Mouse (Mus musculus) erythroid progenitor cell, adult 5-6 weeks (primary cell): ENCODE measurements around the gene Mesd. TPM values are rescaled to one million over a fixed set of nuclear protein-coding genes. Genes with fewer than 3 reads are reported as not detected.

Source experiments
- ATAC-seq: replicated peaks from 2 replicates; pipeline ENCODE4 v1.8.0; 2016; ENCODE audit warnings: moderate number of reproducible peaks, mild to moderate bottlenecking, moderate TSS enrichment, inconsistent platforms; ENCODE audit not compliant: poor library complexity, low FRiP score, severe bottlenecking
- total RNA-seq, 2 experiments: library from RNA; stranded (forward) in 1 of 2; stranded (reverse) in 1 of 2; fragments of 150-400 nt in 1 of 2; fragments of 186-747, 209-891 nt in 1 of 2; gene quantifications; 2 replicates each; pipeline versions ENCODE4 v1.2.3 to v1.2.4; 2015 to 2017; ENCODE audit warnings: low replicate concordance in 2 of 2

The Mesd gene
- total RNA-seq (2015; ENCODE audit: low replicate concordance) (25.2 and 30.6 TPM in 2 replicates), total RNA-seq (2017; ENCODE audit: low replicate concordance) (33.7 and 38.1 TPM in 2 replicates)

DNA sequence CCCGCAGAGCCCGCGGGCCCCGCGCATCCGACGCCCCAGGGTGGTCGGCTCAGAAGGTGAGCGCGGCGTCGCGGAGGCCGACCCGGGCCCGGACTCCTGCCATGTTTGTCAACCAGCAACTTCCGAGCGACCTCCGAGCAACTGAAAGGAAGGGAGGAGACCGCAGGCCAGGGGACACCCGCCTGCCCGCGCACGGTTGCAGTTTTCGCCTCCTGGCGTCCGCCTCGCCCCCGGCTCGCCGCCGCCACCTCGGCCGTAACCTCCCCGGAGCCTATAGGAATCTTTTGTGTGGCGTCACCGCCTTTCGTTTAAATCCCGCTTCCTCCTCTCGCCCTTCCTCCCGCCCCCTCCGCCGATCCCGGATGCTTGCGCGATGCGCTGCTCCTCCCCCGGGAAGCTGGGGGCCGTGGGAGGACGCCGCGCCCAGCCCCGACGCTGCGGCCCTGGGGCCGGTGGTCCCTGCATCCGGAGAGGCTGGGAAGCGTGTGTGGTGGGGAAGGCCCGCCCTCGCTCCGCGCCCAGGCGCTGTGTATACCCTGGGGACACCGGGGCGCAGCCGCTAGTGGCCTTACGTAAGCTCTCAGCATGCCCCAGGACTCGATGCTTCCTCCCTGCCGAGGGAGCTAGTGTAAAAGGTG lies at the start of gene Mesd, which contains the start of gene Tlnrd1:
Gene Mesd, plus strand, starts transcription at position 446 of the 638 bp plus-strand sequence.
Gene Tlnrd1, minus strand, starts transcription at position 285 of the 638 bp plus-strand sequence.
- ATAC-seq: peak; percentile 55

DNA sequence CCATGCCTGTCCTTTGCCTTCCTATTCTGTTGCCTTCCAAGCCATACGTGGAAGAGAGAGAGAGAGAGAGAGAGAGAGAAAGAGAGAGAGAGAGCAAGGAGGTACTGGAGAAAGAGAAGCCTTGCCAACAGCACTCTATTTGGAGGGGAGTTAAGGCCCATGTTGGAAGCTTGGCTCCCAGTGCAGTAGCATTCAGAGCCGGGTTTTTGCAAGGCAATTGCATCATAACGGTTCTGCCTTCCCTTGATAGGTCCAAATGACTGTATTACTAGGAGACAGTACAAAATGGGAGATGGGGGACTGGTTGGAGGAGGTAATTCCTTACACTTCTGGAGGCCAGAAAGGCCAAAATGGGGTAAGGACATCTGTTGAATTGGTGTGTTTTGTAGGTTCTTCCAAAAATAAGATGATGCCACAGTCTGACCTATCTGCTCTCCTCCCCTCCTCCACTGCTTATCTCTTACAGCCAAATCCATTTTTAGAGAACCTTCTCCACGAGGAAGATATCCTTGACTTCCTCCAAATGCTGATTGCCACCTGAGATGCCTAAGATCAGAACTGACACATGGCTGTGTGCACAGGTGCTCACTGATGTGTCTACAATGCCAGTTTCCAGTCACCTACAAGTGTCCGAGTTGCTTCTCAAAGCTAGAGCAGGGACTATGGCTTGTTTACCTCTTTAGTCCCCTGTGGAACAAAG lies 45.6 kb upstream of the Mesd start:
- ATAC-seq: no peak

DNA sequence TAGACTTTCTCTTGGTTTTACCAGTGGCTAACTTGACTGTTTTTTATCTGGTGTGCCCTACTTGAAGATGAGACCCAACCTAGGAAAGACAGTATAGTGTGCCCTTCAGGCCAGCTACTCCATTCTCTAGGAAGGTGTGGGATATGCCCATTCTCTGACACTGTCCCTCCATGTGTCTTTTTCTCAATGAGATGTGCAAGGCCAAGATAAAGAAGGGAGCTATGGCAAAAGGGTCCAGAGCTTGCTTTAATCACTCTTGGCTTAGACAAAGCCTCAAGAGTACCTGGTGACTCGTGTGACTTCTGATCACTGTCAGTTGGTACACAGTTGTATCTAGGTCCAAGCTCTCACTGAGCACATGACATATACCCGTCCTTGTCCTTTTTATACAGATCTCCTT lies 44.2 kb upstream of the Mesd start:
- no peak for ATAC-seq

DNA sequence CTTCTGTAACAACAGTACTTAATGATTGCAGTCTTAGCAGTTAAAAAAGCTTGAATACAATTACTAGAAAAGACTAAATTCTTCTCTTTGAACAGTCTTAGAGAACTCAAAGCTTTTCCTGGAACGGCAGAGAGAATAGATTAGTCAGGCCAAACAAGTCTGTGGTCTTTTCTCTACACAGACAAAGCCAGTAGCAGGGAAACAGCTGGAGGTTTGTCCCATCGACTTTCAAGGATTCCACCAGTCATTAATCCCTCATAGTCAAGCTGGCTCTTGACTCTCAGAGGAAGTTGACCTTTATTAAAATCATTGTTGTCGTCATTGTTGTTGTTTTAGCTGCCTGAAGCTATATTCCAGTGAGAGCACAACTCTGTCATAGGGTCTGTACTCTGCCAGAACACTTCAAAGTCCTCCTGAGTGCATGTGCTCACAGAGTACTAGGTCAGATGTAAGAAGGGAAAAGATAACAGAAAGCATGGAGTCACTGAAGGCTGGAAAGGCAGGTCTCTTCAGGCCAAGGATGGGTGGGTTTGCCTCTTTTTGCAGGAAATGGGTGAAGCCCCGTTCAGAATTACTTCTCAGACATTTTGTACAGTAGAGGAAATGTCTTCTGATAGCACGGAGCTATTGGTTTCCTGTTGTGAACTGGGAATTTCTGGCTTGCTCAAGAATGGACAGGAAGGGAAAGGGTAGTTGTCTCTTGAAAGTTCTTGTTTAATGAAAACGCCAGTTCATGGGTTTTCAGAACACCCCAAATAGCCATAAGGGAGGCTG lies 41.6 kb upstream of the Mesd start:
- no peak for ATAC-seq

DNA sequence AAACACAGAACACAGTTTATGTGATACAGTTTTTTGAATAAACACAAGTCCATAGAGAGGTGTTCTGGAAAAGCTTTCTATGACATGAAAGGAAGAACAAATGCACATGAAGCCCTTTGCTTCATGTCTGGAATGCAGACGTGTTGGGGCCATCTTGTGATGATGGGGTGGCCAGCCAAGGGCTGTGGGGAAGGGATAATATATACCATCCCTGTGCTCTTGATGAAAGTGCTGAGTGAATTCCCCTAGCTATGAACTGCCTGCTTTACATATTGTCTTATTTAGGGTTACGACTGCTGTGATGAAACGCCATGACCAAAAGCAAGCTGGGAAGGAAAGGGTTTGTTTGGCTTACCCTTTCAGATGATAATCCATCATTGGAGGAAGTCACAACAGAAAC lies 39.5 kb upstream of the Mesd start:
- no peak for ATAC-seq

DNA sequence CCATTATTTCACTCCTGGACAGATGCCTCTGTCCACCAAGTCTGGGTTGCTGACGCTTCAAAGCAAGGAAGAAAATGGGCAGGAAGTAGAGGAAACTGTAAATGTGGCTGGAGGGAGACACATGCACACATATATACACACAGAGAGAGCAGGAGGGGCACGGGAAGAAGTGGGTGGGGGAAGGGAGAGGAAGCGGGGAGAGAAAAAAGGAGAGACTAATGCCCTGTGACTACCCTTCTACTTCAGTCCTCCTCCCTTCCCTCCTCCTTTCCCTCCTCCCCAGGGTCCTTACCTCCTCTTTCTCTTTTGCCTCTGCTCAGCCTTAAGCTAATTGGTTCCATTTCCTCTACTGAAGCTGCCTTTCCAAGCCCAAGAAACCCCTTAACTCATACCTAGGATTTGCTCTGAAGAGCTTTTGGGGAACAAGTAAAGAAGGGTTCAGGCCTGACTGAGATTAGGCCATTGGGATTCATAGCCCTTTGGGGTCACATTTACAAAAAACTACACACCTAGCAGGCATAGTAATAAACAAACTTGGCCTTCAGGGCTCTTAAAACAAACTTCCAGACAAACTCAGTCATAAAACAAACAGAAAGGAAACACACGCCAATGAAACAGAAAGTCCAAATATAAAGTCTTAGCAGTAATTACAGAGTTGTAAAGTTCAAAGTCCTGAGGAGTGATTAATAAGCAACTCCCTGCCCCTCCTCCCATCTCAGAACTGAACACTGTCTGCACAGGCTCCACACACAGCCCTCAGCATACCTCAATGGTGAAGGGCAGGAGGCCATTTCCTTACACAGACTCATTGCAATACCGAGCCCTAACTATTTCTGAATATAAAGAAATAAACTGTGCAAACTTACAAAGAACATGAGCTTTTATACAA lies 36.8 kb upstream of the Mesd start:
- no peak for ATAC-seq

DNA sequence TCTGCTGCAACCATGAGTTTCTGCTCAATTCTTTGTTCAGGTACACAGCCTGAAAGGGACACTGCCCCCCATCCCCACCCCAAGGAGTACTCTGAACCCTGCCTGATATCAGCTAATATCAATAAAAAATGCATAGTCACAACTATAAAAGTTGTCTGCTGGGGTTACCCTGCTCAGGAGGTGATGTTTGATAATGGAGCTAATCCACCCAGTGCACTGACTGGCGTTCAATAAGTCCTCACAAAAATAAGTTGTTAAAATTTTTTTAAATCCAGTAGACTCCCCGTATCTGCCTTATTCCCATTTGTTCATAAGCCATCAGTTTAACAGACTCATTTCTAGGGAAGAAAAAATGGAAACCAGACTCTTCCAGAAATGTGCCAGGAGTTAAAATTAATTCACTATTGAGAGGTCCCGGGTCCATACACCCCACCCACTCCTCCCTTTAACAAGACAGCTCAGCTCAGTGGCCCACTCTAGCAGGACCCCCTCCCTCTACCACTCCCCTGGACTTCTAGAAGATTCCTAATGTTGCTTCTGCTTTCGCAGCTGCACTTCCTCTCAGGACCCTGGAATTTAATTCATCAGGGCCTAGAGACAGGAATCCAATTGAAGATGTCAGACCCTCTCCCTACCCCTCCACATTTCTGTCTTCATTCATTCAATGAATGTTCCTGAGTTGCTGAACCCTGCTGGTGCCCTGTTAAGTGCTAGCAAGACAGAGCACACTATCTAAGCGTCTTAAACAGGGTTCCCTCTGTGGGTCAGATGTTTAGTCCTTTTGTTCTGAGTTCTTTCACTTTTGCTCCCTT lies 32.5 kb upstream of the Mesd start:
- no peak for ATAC-seq

DNA sequence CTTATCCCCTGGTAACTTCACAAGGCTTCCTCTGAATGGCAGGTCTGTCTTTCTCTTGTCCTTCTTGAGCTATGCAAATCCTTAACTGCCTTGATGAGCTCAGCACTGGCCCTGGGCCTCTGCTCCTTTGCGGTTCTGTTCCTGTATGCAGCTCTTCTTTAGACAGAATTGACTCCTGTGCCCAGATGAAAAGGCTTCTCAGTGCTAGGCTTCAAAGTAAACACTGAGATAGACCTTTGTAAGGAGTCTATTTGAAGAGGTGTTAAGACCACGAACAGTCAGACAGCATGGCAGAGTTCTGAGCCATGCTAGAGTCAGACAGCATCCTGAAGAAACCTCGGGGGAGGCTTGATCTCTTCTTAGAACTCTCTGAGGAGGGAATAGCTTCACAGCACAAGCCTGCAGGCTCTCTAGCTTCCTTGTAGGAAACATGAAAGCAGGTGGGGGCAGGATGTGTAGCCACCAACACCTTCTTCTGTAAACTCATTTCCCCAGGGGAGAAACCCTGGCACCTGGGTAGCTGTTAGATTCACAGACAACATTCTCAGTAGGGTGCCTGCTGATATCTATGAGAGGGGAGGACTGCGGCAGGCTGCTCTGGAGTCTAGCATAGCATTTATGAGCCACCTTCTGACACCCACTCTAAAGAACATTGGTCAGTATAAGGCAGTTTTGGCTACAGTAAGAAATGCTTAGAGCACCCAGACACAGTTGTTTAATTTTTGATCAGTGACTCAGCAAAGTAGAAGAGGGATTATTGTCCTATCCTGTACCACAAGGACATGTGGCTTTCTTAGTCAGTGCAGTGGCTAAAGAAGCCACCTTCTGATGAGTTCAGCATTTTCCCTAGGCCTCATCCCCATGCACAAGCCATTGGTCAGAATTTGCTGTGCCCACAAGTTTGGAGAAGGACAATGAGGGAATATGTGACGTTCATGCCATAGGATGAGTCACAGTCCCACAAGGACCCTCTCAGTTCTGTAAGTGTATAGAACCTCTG lies 31.6 kb upstream of the Mesd start:
- ATAC-seq: no peak

DNA sequence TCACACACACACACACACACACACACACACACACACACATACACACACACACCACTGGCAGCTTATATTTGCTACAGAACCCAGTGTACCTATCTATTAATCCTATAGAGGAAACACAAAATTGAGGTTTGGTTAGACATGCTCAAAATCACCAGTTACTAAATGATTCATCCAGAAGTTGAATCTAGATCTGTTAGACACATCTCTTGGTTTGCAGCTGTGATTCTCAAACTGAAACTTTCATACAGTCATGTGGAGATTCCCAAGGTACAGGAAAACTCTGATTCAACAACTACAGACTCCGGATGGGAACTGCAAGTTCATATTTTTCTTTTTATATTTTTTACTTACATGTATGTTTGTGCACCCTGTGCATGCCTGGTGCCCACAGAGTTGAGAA lies 29.1 kb upstream of the Mesd start:
- ATAC-seq: no peak

DNA sequence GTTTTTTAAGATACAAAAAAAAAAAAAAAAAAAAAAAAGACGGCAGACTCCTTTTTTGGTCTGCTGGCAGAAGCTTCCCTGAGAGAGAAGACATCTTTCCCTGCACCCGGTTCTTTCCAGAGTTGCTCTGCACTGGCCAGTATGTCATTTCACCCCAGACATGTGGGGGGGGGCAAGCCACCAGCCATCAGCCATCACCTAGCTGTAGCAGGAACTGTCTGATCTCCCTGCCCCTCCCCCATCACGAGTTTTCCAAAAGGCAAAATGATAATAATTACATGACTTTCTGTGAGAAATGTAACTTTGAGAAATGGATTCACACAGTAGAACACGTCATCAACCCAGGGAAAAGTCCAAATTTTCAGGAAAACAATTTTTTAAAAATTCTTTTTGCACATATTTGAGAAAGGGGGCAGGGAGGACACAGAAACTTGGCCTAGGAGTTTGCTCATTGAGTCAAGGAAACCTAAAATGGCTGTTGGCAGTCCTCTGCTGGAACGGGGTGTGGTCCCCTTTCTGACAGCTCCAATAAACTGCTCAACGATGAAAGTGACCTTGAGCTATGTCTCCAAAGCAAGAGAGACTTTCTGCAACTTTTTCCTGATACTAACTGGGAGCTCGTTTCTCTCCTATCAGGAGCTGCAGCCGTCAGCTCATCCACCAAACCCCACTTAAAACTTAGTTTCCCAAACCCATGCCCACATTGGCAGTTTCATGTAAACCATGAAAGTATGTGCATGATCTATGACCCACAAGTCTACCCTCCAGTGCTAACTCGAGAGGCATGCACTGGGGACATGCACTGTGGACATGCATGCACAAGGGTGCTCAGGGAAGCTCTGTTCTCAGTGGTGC lies 27.7 kb upstream of the Mesd start:
- no peak for ATAC-seq

DNA sequence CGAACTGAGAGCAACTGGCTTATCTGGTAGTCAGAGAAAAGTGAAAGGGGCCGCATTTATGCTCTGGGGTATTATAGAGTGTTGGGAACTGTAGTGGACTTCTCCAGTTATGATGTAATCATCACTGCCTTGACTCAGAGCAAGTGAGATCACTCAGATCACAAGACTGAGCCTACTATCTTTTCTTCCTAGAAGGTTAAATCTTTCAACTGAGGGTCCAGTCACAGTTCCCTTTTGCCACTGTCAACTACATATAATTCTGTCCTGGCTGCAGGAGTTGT lies 27.1 kb upstream of the Mesd start:
- ATAC-seq: no peak

DNA sequence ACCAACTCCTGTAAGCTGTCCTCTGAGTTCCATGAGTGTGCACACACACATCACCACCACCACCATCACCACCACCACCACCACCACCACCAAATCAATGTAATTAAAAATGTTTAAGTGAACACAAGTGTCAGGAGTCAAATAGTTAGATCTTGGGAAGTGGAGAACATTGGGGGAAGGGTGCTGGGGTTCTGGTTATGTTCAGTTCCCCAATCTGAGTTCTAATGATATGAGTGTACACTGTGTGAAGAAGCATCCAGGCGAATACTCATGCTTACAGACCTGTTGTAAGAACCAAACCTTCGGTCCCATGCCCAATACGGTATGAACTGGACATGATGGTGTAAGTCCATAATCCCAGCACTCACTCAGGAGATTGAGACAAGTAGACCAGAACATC lies 26.3 kb upstream of the Mesd start:
- no peak for ATAC-seq

DNA sequence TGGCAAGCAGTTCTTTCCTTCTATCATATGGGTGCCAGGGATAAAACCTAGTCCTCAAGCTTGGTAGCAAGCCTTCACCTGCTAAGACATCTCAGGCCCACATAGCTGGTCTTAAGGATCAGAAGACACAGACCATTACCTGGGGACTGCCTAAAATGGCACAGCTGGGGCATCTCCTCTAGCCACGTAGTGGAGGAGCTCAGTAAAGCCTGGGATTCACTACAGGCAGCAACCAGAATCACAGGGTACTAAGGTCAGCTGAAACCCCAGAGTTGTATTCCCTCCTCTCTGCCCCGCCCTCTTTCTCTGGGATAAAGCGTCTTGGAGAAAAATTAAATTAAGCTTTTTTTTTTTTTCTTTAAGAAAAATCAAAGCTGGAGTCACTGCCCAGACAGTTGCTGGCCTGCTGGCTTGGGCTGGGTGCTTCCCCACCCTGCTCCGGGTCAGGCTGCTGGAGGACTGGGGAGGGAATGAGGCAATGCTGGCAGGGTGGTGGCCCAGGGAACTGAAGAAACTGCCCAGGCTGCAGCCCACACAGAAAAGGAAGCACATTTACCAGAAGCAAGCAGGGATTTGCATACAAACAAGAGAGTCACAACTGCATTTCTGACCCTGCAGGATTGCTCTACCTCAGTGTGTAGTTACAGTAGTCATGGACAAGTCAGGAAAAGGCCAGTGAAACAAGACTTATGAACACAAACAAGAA lies 24.7 kb upstream of the Mesd start:
- no peak for ATAC-seq

DNA sequence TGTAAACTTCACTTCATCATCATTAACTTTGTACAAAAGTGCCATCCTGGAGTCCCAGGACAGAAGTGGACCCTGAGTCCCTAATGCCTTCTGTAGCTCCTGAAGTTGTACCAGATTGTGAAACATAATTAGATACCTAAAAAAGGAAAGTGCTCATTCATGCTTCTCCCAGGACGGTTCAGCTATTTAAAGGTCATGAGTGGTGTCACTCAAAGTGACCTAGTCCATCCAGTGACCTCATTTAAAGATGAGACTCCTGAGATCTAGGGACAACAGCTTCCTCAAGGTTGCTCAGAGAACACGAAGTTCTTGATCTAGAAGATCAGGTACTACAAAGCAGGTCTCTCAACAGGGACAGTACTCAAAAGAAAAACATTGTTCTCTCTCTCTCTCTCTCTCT lies 20.7 kb upstream of the Mesd start:
- ATAC-seq: no peak

DNA sequence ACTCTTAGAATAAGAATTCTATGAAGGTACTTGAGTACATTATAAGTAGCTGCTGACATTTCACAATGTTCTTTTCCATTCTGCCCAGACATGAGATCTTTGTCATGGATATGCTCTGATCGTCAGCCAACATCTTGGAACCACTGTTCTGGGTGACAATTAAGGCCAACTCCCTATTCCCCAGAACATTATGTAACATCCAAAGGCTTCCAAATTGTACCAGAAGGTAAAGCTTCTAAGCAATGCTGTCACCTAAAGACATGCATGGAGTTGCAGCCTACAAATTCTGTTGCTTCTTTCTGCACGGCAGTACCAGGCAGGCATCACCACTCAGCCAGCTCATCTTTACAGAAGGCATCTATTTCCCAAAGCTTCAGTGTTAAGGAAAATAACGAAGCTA lies 16.1 kb upstream of the Mesd start:
- no peak for ATAC-seq

DNA sequence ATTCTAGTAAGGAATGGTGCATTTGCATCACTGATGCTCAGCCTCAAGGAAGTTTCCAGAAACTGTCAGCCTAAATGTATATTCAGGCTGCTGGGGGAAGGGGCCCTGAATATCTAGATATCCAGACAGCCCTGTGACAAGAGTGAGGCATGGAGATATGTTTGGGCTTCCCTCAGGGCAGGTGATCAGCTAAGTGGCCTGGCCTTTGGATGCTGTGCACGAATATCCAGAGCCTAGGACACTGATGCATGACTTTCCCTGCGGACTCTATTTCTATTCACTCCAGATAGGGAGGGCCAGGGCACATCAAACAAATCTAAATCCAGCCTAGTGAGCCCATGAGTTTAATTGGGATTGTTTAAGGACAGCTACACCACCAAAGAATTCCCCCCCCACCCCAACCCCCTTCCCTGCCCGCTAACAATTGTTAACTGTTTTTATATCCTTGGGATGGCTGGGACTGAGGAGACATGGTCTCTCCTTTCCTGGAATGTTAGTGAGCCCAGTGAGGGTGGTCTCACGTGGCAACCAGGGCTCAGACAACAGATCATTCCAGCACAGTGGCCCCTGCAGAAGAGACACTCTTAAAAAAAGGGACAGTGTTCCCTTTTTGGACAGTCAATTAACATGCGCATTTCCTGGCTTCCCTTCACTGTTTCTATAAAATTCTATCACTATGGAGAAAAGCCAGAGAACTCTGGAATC lies 14.3 kb upstream of the Mesd start:
- ATAC-seq: no peak
